Mouse (Mus musculus): ENCODE measurements at regions not wholly inside any gene's neighbourhood (a gene's known extent, or its start where the extent isn't known, plus 50 kb on each side); places are given as distances from the start of the nearest gene placed in this dataset.
A peak's percentile ranks its signal among the peaks of the same experiment; 100 is the strongest.

DNA sequence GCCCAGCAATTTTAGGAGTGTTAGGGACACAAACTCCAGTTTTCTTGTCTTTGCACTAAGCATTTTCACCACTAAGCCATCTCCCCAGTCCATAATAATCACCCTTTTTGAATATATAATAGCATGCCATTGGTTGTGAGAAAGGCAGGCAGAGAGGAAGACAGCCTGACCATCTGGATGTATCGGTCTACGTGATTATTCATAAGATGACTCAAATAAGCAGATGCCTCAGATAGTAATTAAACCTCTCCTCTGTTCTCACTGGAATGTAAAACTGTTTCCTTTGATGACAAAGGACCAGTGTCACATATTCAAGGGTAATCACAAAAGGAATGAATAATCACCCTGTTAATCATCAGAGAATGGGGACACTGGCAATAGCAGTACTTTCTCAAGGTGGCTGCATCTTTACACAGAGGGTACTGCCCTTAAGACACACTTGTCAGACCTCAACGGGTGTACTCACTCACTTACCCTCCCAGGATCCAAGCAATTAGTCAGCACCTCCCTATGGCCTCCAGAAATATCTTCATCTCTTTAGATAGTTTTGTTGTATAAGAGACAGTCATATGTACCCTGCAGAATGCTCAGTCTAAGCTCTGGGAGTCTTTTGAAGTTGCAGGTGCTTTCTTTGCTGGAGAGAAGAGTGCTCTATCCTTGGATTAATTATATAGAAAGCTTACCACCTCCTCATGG, 826.0 kb upstream of the Ddx18 start:
- Histone ChIP-seq H3K27ac (no peak overlapping the region), H3K4me2 (replicated peaks) (no peak overlapping the region), H3K9me3 (no peaks in the 10 kb centered on the region), H3K4me3 (replicated peaks) (no peak overlapping the region), H3K36me3 (no peaks in the 10 kb centered on the region), H3K4me1 (replicated peaks) (no peaks in the 10 kb centered on the region), H3K9ac (no peak overlapping the region), H3K27me3 (replicated peaks) (no peaks in the 10 kb centered on the region)
- WGBS: 60% methylated on average over 3 of the region's 3 CpGs
- ATAC-seq: no peak

DNA sequence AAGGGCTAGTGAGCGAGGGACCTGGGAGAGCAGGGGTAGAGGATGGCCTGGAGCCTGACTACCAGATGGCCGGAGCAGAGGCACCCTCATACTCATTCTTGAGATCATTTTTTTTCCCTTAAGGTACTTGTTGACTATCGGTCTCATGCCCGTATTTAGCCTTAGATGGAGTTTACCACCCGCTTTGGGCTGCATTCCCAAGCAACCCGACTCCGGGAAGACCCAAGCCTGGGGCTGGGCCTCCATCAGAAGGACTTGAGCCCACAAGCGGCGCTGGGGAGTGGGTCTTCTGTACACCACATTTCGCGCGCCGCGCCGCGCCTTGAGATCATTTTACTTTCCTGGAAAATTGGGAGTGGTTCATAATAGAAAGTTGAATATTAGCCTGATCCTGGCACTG, 789.2 kb upstream of the Ddx18 start:
- H3K9me3 ChIP-seq: no peaks in the 10 kb centered on the region
- no peak overlapping the region for H3K4me3 ChIP-seq (replicated peaks)
- H3K9ac ChIP-seq: no peak overlapping the region
- 93% methylated on average over 16 of the region's 16 CpGs for WGBS
- H3K4me2 ChIP-seq (replicated peaks): no peak overlapping the region
- ATAC-seq: peak; percentile 91
- no peaks in the 10 kb centered on the region for H3K36me3 ChIP-seq
- H3K27ac ChIP-seq: no peak overlapping the region
- no peaks in the 10 kb centered on the region for H3K4me1 ChIP-seq (replicated peaks)
- H3K27me3 ChIP-seq (replicated peaks): no peaks in the 10 kb centered on the region

DNA sequence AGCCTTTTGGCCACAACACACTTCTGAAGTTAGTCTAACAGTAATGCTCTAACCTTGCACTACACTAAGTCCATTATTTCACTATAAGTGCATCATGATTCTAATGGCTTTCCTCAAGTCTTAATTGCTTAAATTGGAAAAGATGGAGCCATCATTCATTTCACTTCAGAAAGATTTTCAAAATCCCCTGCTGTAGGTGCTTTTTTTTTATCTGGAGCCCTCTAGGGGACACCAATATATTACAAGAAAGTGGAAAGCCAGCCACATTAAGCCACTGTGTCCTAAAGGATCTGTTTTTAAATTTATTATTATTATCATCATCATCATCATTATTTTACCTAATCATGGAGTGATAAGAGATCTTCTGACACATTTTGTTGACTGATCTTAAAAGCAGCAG, 783.7 kb upstream of the Ddx18 start:
- H3K4me2 ChIP-seq (replicated peaks): no peak overlapping the region
- no peaks in the 10 kb centered on the region for H3K36me3 ChIP-seq
- H3K27ac ChIP-seq: no peak overlapping the region
- H3K9me3 ChIP-seq: no peaks in the 10 kb centered on the region
- H3K27me3 ChIP-seq (replicated peaks): no peaks in the 10 kb centered on the region
- no peak overlapping the region for H3K9ac ChIP-seq
- H3K4me3 ChIP-seq (replicated peaks): no peak overlapping the region
- H3K4me1 ChIP-seq (replicated peaks): no peaks in the 10 kb centered on the region
- no peak for ATAC-seq

DNA sequence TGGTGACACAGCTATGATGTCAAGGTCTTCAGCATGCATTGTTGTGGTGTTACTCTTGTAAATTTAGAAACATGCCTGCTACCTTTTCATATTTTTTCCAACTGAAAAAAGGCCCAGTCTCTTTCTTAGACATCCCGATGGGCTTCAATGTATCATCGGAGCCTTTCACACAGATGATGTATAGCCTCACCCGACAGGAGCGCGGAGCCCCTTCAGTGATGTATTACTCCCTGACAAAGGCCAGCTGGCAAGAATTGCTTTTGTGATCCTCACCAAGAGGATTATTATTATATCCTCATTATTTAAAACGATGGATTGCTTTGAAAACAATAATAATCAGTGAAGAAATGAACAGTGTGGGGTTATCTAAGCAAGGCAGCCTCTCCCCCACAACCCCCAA, 765.5 kb upstream of the Ddx18 start:
- Histone ChIP-seq H3K4me3 (replicated peaks) (no peak overlapping the region), H3K36me3 (no peaks in the 10 kb centered on the region), H3K9me3 (no peaks in the 10 kb centered on the region), H3K4me1 (replicated peaks) (no peaks in the 10 kb centered on the region), H3K27ac (no peak overlapping the region), H3K9ac (no peak overlapping the region), H3K27me3 (replicated peaks) (no peaks in the 10 kb centered on the region), H3K4me2 (replicated peaks) (no peak overlapping the region)
- ATAC-seq: no peak
- WGBS: 75% methylated on average over 6 of the region's 6 CpGs

DNA sequence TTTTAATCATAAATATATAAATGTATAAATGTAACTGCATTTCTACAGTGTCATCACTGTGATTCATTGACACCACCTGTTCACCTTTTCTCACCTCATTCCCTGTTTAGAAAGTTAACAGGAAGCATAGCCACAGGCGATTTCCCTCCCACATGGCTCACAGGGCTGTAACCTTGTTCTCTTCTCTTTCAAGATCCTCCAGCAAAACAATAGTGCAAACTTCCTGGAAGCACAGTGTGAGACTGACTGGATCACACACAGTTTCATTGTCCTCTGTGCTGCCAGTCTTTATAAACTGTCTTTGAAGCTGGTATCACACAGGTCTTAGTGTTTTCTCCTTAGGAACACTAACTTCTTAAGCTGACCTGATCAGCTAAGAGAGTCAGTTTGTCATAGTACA, 760.5 kb upstream of the Ddx18 start:
- WGBS: 40% methylated on average over 1 of the region's 1 CpGs
- Histone ChIP-seq H3K4me2 (replicated peaks) (no peak overlapping the region), H3K9ac (no peak overlapping the region), H3K36me3 (no peaks in the 10 kb centered on the region), H3K27me3 (replicated peaks) (no peaks in the 10 kb centered on the region), H3K4me3 (replicated peaks) (no peak overlapping the region), H3K4me1 (replicated peaks) (no peaks in the 10 kb centered on the region), H3K27ac (no peak overlapping the region), H3K9me3 (no peaks in the 10 kb centered on the region)
- no peak for ATAC-seq
